Mouse (Mus musculus) heart, adult 2 months (tissue): ENCODE measurements around the gene Sumf2.

Experiments
- CTCF ChIP-seq: fragments of 200-600 bp; IDR thresholded peaks from 2 replicates; pipeline ENCODE4 v1.8.1; 2022; ENCODE audit warnings: antibody characterized with exemption, mild to moderate bottlenecking, moderate library complexity
- POLR2A ChIP-seq: fragments of 200-500 bp; IDR thresholded peaks from 2 replicates; pipeline ENCODE4 v1.6.1; 2011; ENCODE audit warnings: mild to moderate bottlenecking, low read depth, low read length, control low read depth; ENCODE audit not compliant: insufficient read depth

- no peak for TF ChIP-seq CTCF
- TF ChIP-seq POLR2A: no peak
These were observed 24.5 kb downstream of the Sumf2 start for GRCm38 (mm10) chr5:129871238-129871637.
